Mouse (Mus musculus) megakaryocyte-erythroid progenitor cell, adult 5-6 weeks (primary cell): ENCODE results near the gene Hdx. TPM values are rescaled to one million over a fixed set of nuclear protein-coding genes. Genes with fewer than 3 reads are reported as not detected.

Experiments
- ATAC-seq: replicated peaks from 2 replicates; pipeline ENCODE4 v1.8.0; 2016; ENCODE audit warnings: mild to moderate bottlenecking, inconsistent platforms; ENCODE audit not compliant: severe bottlenecking, poor library complexity, low FRiP score, low TSS enrichment
- total RNA-seq, 2 experiments: library from RNA; stranded (forward) in 1 of 2; stranded (reverse) in 1 of 2; fragments of 200-1000, 215-1000 nt in 1 of 2; fragments of >200 nt in 1 of 2; fragmentation: Nextera tagmentation in 1 of 2; gene quantifications; 2 replicates each; pipeline ENCODE4 v1.2.3; 2014 to 2017

Hdx gene
- 0.10 TPM in 1 of 2 replicates, not detected in the other for total RNA-seq (2014; fragmentation: Nextera tagmentation)
- 0.27 TPM in 1 of 2 replicates, not detected in the other for total RNA-seq (2017)

DNA sequence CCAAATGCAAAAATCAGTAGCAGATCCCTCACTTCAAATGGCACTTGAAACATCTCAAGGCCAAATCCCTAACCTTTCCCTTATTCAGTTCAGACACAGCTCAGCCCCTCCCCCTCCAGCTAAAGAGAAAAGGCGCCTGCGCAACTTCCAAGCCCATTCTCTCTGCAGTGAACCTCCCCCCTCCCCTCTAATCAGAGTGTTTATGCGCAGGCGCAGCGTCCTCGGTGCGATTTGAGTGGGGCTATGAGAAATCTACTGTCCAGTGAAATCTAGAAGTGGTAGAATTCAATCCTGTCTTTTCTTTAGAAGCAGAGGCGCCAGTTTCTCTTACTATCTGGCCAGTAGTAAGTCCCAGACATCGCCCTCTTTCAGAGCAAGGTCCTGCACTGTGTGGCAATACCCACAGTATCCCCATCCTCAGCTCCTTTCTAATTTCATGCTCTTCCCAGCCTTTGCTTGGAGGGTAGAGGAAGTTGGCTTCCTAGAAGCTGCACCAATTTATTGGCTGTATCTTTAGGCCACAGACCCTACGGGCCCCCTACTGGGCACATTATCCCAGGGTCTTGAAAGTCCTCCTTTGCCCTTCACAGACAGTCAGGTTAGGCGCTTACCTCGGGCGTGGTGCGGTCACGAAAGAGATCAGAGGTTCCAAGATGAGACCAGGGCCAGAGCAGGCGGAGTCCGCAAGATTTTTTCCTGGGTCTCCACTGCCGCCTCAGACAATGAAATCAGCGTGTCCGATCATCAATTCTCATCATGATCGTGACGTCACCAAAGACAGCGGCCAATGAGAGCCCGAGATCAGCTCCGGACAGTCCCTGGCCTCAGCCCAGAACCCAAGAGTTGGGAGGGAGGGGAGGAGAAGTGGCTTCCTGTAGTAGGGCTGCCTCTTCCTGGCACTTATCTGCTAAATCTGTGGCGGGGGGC, at the start of gene Hdx:
Gene Hdx (minus strand): TSS at position 724 of the 927 bp plus-strand sequence.
- ATAC-seq, result no peak

- ATAC-seq, result no peak
Observed at GRCm38 (mm10) chrX:111685665-111686064, 11.2 kb downstream of the Hdx start.

GRCm38 (mm10) chrX:111671685-111672084, 25.2 kb downstream of the Hdx start:
- ATAC-seq, result no peak

DNA sequence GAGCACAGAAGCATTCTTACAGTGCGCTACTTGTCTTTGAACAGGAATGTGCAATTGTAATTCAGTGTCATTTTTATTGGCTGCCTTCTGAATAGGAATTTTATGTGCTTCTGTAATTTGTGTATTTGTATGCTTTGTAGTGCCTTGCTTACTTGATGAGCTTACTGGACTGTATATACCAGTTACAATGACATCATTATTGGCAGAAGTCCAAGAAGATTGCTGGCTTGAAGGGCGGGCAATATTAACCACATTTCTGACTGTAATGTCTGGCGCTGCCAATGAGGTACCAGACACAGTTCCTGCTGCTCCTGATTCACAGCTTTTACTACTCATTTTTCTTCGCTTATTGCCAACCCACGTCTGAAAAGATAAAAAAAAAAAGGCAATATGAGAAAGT, 36.5 kb downstream of the Hdx start:
- ATAC-seq, result peak; percentile 47; the same call in 1 of the 2 replicates

DNA sequence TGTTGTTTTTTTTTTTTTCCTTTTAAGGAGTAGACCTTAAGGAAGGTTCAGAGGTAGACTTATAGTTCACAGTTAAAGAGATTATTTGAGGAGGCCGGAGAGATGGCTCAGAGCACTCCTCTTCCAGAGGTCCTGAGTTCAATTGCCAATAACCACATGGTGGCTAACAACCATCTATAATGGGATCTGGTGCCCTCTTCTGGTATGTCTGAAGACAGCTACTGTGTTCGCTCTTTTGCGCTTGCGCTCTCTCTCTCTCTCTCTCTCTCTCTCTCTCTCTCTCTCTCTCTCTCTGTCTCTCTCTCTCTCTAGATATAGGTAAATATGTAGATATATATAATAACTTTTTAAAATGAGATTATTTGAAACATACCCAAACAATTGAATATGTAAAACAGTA, 38.2 kb downstream of the Hdx start:
- ATAC-seq, result no peak

GRCm38 (mm10) chrX:111644945-111645344, 51.9 kb downstream of the Hdx start:
- no peak for ATAC-seq

- ATAC-seq, result no peak
Observed at GRCm38 (mm10) chrX:111640616-111641015, 56.3 kb downstream of the Hdx start.

GRCm38 (mm10) chrX:111597631-111598161, 99.2 kb downstream of the Hdx start:
- no peak for ATAC-seq

- no peak for ATAC-seq
Observed at GRCm38 (mm10) chrX:111587616-111588015, 109.3 kb downstream of the Hdx start.

GRCm38 (mm10) chrX:111577044-111577443, 119.8 kb downstream of the Hdx start:
- ATAC-seq, result no peak

DNA sequence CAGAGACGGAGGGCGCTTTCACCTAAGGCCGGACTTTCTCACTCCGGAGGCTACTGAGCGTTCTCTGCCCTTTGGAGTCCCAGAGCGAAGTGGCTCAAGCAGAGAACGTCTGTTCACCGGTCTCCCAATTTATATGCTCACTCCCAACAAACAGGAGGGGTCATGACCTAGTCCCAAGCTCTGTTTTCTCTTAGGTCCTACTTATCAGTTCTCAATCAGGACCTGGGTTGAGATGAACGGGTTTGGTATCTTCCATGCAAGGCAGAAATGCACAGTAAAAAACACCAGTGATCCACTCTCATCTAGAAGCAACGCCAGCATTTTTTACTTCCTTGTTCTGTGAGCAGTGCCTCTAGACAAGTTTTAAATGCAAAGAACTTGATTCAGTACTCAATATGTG, 159.0 kb downstream of the Hdx start, which contains the start of gene Rps6ka6:
Gene Rps6ka6 (minus strand): TSS at position 101 of the 400 bp plus-strand sequence.
- ATAC-seq, result no peak

Other genes starting within 250 kb of the Hdx start
- gene Rps6ka6, start 159.1 kb downstream of the Hdx start, total RNA-seq (2014; fragmentation: Nextera tagmentation), result 0.42 TPM in 1 of 2 replicates, not detected in the other
- gene Rps6ka6, start 159.1 kb downstream of the Hdx start, total RNA-seq (2017), result 1.0 and 2.7 TPM in 2 replicates
- not detected in 2 replicates for gene Gm45194, start 194.3 kb upstream of the Hdx start, total RNA-seq (2014; fragmentation: Nextera tagmentation)
- not detected in 2 replicates for gene Gm45194, start 194.3 kb upstream of the Hdx start, total RNA-seq (2017)